Mouse (Mus musculus) midbrain, embryonic 10.5 days (tissue): ENCODE measurements at regions not wholly inside any gene's neighbourhood (a gene's known extent, or its start where the extent isn't known, plus 50 kb on each side); places are given as distances from the start of the nearest gene placed in this dataset.

ENCODE experiments used
- DNase-seq: peaks from one replicate; pipeline ENCODE4 v3.0.0-alpha.2; 2017; ENCODE audit warnings: low spot score
- H3K27ac ChIP-seq: fragments of 300-500 bp; sonication (generic); replicated peaks from 2 replicates; pipeline ENCODE4 v1.5.1; 2016; ENCODE audit warnings: mild to moderate bottlenecking
- H3K27me3 ChIP-seq: fragments of 300-500 bp; sonication (generic); 2 replicates; pipeline ENCODE4 v1.6.1; 2016; ENCODE audit warnings: low read depth, mild to moderate bottlenecking; ENCODE audit not compliant: poor library complexity, severe bottlenecking
- H3K36me3 ChIP-seq: fragments of 300-500 bp; sonication (generic); 2 replicates; pipeline ENCODE4 v1.6.1; 2016; ENCODE audit warnings: mild to moderate bottlenecking, moderate library complexity
- H3K4me1 ChIP-seq: fragments of 300-500 bp; sonication (generic); 2 replicates; pipeline ENCODE4 v1.6.1; 2016
- H3K4me3 ChIP-seq: fragments of 300-500 bp; sonication (generic); 2 replicates; pipeline ENCODE4 v1.5.1; 2016; ENCODE audit warnings: mild to moderate bottlenecking, moderate library complexity
- H3K9me3 ChIP-seq: fragments of 300-500 bp; sonication (generic); replicated peaks from 2 replicates; pipeline ENCODE4 v1.6.1; 2016; ENCODE audit warnings: mild to moderate bottlenecking
- WGBS: fragments of 180-500 bp; shearing (Covaris S2); methylation state at CpG from one replicate; pipeline ENCODE4 v1.1.7; 2016; 5-methylcytosine and 5-hydroxymethylcytosine counted together

DNA sequence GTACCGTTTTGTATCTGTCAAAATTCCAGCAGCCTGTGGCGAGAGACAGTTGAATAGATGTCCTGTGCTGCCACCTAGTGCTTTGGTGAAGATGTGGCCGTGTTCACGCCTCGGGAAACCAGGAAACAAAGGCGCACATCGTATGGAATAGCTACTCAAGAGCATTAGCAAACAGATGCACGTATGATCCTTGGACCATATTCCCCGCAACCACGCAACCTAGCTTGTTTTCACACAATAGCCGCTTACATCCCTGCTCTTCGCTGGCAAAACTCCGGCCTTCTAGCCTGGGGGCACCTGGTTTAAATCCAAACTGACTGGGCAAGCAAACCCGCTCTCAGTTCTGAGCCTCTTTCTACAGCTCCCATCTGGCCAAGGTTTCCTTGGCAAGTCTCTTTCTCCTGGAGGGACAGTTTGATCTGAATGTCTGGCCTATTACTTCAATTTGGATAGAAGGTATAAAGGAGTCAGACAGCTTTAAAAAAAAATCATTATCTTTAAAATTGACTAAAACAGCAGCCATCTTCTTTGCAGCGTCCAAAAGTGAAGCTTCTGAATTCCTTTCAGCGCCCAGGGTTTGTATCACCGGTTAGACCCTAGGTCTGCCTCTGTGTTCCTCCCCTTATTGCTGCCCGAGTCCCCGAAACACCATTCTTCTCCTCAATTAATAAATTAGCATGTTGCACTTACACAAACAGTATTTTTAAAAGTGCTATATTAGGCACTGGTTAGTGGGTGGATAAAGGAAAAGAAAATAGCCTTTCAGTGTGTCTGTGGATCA, 295.0 kb upstream of the Prkd1 start:
- 27% methylated on average over 19 of the region's 19 CpGs for WGBS
- Histone ChIP-seq H3K27ac (peak overlapping the region; percentile 79), H3K27me3 (peaks cover 13% of the 10 kb centered on the region)

GRCm38 (mm10) chr12:50943340-50943739, 294.4 kb upstream of the Prkd1 start:
- no peaks in the 10 kb centered on the region for H3K9me3 ChIP-seq
- H3K27ac ChIP-seq: no peak overlapping the region
- no peaks in the 10 kb centered on the region for H3K36me3 ChIP-seq
- peaks cover 13% of the 10 kb centered on the region for H3K27me3 ChIP-seq
- no peak overlapping the region for H3K4me3 ChIP-seq
- H3K4me1 ChIP-seq: no peaks in the 10 kb centered on the region
- 53% methylated on average over 3 of the region's 3 CpGs for WGBS
- no peak for DNase-seq

More for the DNA sequence above, 295.0 kb upstream of the Prkd1 start:
- H3K9me3 ChIP-seq: no peaks in the 10 kb centered on the region
- DNase-seq: peak; percentile 74
- no peaks in the 10 kb centered on the region for H3K36me3 ChIP-seq
- H3K4me3 ChIP-seq: peak overlapping the region; percentile 45
- H3K4me1 ChIP-seq: no peaks in the 10 kb centered on the region

GRCm38 (mm10) chr12:50935516-50935915, 286.6 kb upstream of the Prkd1 start:
- no peak overlapping the region for H3K27ac ChIP-seq
- no peaks in the 10 kb centered on the region for H3K27me3 ChIP-seq
- 90% methylated on average over 5 of the region's 5 CpGs for WGBS
- no peaks in the 10 kb centered on the region for H3K36me3 ChIP-seq
- no peaks in the 10 kb centered on the region for H3K9me3 ChIP-seq
- no peak overlapping the region for H3K4me3 ChIP-seq
- H3K4me1 ChIP-seq: no peaks in the 10 kb centered on the region
- no peak for DNase-seq

DNA sequence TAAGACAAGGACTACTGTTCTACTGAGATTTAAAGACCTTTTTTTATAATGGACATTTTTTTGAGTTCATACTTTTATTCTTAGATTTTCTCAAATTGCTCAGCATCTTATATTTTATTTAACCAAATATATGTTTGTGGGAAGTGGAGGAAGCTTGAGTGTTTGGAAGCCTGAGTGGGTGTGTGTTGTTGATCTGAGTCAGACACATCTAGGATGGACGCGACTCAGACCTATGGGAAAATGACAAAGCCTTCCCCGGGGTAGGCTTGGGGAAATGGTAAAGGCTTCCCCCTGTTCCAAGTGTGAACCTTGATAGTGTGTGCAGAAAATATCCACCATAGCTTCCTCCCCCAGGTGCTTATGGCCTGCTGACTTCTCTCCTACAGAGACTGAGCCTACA, 283.6 kb upstream of the Prkd1 start:
- H3K4me3 ChIP-seq: no peak overlapping the region
- no peaks in the 10 kb centered on the region for H3K36me3 ChIP-seq
- H3K27ac ChIP-seq: no peak overlapping the region
- no peak for DNase-seq
- H3K4me1 ChIP-seq: no peaks in the 10 kb centered on the region
- no peaks in the 10 kb centered on the region for H3K27me3 ChIP-seq
- no peaks in the 10 kb centered on the region for H3K9me3 ChIP-seq
- WGBS: 99% methylated on average over 3 of the region's 3 CpGs

- no peaks in the 10 kb centered on the region for H3K36me3 ChIP-seq
- no peak overlapping the region for H3K4me3 ChIP-seq
- H3K27me3 ChIP-seq: no peaks in the 10 kb centered on the region
- H3K4me1 ChIP-seq: no peaks in the 10 kb centered on the region
- H3K27ac ChIP-seq: no peak overlapping the region
- 91% methylated on average over 3 of the region's 3 CpGs for WGBS
- DNase-seq: no peak
- no peaks in the 10 kb centered on the region for H3K9me3 ChIP-seq
These were observed 280.7 kb upstream of the Prkd1 start for GRCm38 (mm10) chr12:50929641-50930040.

GRCm38 (mm10) chr12:50926234-50926633, 277.3 kb upstream of the Prkd1 start:
- H3K27me3 ChIP-seq: no peaks in the 10 kb centered on the region
- DNase-seq: no peak
- no peaks in the 10 kb centered on the region for H3K9me3 ChIP-seq
- no peaks in the 10 kb centered on the region; the same call in 1 of the 2 replicates for H3K4me1 ChIP-seq
- no peak overlapping the region for H3K4me3 ChIP-seq
- H3K36me3 ChIP-seq: no peaks in the 10 kb centered on the region
- WGBS: 48% methylated on average over 2 of the region's 2 CpGs
- no peak overlapping the region for H3K27ac ChIP-seq

- Histone ChIP-seq H3K9me3 (no peaks in the 10 kb centered on the region), H3K27ac (no peak overlapping the region), H3K4me3 (no peak overlapping the region), H3K36me3 (no peaks in the 10 kb centered on the region), H3K27me3 (no peaks in the 10 kb centered on the region), H3K4me1 (no peaks in the 10 kb centered on the region; the same call in 1 of the 2 replicates)
- WGBS: 86% methylated on average over 1 of the region's 1 CpGs
- DNase-seq: no peak
These were observed 272.8 kb upstream of the Prkd1 start for GRCm38 (mm10) chr12:50921739-50922138.

DNA sequence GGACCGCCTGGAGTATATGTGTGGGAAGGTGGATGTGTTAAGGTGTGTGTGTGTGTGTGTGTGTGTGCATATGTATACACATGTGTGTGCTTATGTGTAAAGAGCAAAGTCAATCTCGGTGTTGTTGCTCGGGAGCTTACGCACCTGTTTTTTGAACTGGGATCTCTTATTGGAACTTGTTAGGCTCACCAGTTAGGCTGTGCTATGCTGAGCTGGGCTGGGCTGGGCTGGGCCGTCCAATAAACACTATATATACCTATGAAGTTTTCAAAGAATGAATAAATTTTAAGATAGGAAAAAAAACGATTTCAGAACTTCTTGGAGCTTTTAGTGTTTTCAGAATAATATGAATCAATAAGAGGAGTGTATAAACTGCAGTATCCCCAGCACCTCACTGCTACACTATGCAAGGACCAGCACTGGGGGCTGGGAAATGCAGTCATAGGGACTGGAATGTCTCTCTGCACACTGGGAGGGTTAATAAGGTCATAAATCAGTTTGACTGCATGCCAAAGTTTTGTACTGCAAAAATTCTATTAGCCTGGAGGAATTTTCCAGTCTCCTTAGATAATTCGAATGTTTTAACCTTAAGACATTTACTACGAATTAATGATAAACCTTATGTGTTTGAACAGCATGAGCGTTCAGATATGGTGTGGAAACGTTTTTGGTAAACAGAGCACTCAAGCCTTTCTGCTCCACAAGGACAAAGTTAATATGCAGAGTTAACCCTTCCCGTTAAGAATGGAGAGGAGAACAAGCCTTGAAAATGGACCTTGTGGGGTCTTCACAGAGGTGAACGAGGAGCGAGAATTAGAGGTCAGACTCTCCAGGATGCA, 250.9 kb upstream of the Prkd1 start:
- H3K27ac ChIP-seq: no peak overlapping the region
- no peaks in the 10 kb centered on the region for H3K27me3 ChIP-seq
- no peaks in the 10 kb centered on the region for H3K36me3 ChIP-seq
- no peaks in the 10 kb centered on the region for H3K9me3 ChIP-seq
- DNase-seq: no peak
- H3K4me3 ChIP-seq: no peak overlapping the region
- H3K4me1 ChIP-seq: no peaks in the 10 kb centered on the region
- WGBS: 87% methylated on average over 13 of the region's 13 CpGs

DNA sequence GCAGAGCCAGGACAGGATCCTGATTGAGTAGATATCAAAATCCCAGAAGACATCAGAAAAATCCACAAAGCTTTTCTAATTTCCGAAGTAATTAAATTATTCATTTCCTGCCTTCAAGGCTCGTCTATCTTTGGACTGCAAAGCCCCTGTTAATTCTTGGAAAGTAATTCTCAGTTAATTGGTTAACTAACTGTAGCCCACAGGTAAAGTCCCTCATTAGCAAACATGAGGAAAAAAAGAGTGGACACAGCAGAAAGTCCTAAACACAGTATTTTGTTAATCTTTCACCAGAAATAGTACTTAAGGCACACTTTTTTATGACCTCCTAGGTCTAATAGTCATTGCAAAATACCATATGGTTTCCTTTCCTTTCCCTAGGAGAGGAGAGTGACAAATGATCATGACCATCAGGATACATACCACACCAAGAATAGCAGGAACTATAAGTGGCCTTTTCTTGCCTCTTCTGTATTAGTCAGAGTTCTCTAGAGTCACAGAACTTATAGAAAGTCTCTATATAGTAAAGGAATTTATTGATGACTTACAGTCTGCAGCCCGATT, 248.8 kb upstream of the Prkd1 start:
- H3K4me3 ChIP-seq: no peak overlapping the region
- H3K27ac ChIP-seq: no peak overlapping the region
- no peaks in the 10 kb centered on the region for H3K36me3 ChIP-seq
- no peaks in the 10 kb centered on the region for H3K9me3 ChIP-seq
- H3K27me3 ChIP-seq: no peaks in the 10 kb centered on the region
- H3K4me1 ChIP-seq: peaks cover 6% of the 10 kb centered on the region; the same call in 1 of the 2 replicates
- WGBS: 86% methylated on average over 3 of the region's 3 CpGs
- no peak for DNase-seq

DNA sequence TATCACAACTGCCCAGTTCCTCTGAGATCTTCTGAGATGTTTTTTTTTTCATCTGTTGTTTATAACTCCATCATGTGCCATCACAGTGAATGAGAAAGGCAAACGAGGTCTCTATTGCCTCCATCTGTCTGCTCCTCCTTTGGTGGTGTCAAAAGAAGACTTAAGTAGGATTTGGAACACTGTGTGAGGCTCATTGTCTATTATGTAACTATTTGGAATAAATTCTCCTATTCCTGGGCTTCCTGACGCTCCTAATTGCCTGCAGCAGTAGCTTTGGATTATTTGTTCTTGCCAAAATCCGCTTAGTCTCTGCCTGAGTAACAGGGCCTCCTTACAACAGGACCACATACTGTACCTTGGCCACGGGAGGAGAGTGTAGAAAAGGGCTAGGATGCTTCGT, 244.7 kb upstream of the Prkd1 start:
- Histone ChIP-seq H3K4me3 (no peak overlapping the region), H3K9me3 (no peaks in the 10 kb centered on the region), H3K27me3 (no peaks in the 10 kb centered on the region), H3K4me1 (peaks cover 6% of the 10 kb centered on the region; the same call in 1 of the 2 replicates), H3K27ac (no peak overlapping the region), H3K36me3 (no peaks in the 10 kb centered on the region)
- 41% methylated on average over 5 of the region's 5 CpGs for WGBS
- DNase-seq: no peak

GRCm38 (mm10) chr12:50875796-50876195, 226.9 kb upstream of the Prkd1 start:
- Histone ChIP-seq H3K27me3 (no peaks in the 10 kb centered on the region), H3K27ac (no peak overlapping the region), H3K9me3 (no peaks in the 10 kb centered on the region), H3K4me3 (no peak overlapping the region), H3K4me1 (no peaks in the 10 kb centered on the region), H3K36me3 (no peaks in the 10 kb centered on the region)
- DNase-seq: no peak

DNA sequence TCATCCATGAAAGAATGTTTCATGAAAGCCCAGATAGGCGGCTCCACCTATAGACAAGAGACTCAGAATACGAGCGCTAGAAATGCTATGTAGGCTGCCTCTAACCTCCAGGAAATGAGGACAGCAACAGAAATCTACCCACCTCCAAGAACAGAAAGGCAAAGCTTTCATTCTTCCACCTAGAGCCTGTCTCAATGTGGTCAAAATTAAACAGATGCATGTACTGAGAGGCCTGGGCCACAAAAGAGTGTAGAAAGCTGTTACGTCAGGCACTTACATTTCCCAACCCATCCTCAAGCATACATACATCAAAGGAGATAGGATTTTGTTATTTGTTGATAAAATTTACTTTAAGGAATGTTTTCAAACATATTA, 225.1 kb upstream of the Prkd1 start:
- WGBS: 90% methylated on average over 4 of the region's 4 CpGs
- no peak overlapping the region for H3K27ac ChIP-seq
- no peak overlapping the region for H3K4me3 ChIP-seq
- DNase-seq: no peak
- H3K9me3 ChIP-seq: no peaks in the 10 kb centered on the region
- no peaks in the 10 kb centered on the region for H3K36me3 ChIP-seq
- no peaks in the 10 kb centered on the region for H3K4me1 ChIP-seq
- H3K27me3 ChIP-seq: no peaks in the 10 kb centered on the region
